Mouse (Mus musculus): ENCODE measurements around the gene Mast4.

- TF ChIP-seq POLR2A (IDR thresholded peaks at IDR 0.05; ENCODE audit: control insufficient read depth, extremely low read depth, insufficient read depth, low read length, poor library complexity) (no peak), CTCF (IDR thresholded peaks at IDR 0.05; ENCODE audit: borderline replicate concordance, control insufficient read depth, extremely low read depth, insufficient read depth, low read length, poor library complexity) (no peak)
Measured at GRCm38 (mm10) chr13:103341031-103341430, 6.7 kb upstream of the Mast4 start.

Data from thymus, adult 2 months (tissue).